Mouse (Mus musculus): ENCODE results near the gene Gm28035.

GRCm38 (mm10) chr2:30267466-30267865 lies 27.1 kb downstream of the Gm28035 start:
- TF ChIP-seq CTCF (IDR thresholded peaks at IDR 0.05; ENCODE audit: low read depth, low read length) (no peak), POLR2A (IDR thresholded peaks at IDR 0.05; ENCODE audit: insufficient read depth, low read length) (no peak)
